Mouse (Mus musculus): ENCODE data around the gene Olfr1226.

DNA sequence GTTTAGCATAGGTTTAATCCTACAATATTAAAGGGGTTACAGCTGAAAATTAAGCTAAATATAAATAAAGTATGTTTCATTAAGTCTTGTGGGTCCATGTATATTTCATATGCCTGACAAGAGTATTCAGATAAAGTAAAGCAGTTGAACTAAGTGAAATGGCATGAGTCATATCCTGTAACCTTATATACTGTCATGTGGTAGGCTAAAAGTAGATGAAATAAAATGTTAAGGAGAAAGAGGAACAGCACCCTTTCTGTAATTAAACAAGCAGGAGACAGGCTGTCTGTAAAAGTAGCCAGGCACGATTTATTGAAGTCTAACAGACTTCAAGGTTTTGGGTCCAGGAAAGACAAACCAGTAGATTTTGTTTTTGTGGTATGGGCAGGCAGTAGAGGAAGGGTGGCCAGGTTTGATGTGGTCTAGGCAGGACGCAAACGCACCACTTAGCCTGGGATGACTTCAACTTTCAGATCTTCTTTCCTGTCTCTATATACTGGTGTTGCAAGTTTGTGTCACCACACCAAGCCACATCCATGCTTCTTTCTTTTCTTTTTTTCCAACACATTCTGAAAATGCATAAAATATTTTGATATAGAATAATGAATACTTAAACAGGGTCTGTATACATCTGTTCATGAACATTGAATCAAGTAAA lies 3.4 kb downstream of the Olfr1226 start:
- TF ChIP-seq CTCF (IDR thresholded peaks at IDR 0.05; ENCODE audit: low read depth) (no peak), EP300 (IDR thresholded peaks at IDR 0.05; ENCODE audit: low read depth) (no peak)
